Mouse (Mus musculus) T-helper 2 cell (primary cell): ENCODE results near the gene Actn3.
"Not testable (repeated sequence)": the region's sequence is repeated elsewhere in the genome, so short reads cannot be mapped to it uniquely, and the experiment has no call there.

Experiments
- in situ Hi-C: fragments of 300-600 bp; cut with MboI, MseI; formaldehyde crosslinking; loops from one replicate; pipeline ENCODE4 v1.15.1; 2025; ENCODE audit warnings: high pct_unique_total_duplicates

The Actn3 gene

GRCm38 (mm10) chr19:4877785-4878184 lies at the start of gene Actn3:
Gene Actn3, minus strand, starts transcription at chr19:4877909.
- in situ Hi-C loops, result no loop called here

GRCm38 (mm10) chr19:4925121-4925860 lies 47.6 kb upstream of the Actn3 start:
- in situ Hi-C loops, result loop anchor here (5.0 kb wide), 1 partner anchor 38 kb away; no protein-coding TSS in a partner anchor

- in situ Hi-C loops, result no loop called here
Observed at GRCm38 (mm10) chr19:4919652-4920051, 41.9 kb upstream of the Actn3 start.

GRCm38 (mm10) chr19:4916827-4917226 lies 39.1 kb upstream of the Actn3 start:
- in situ Hi-C loops, result no loop called here

GRCm38 (mm10) chr19:4915924-4916603 lies 38.4 kb upstream of the Actn3 start:
- in situ Hi-C loops, result no loop called here

GRCm38 (mm10) chr19:4909376-4909775 lies 31.7 kb upstream of the Actn3 start:
- in situ Hi-C loops, result loop anchor here (5.0 kb wide), 1 partner anchor 33 kb away; the partner anchor contains the start of gene Peli3

- in situ Hi-C loops, result loop anchor here (5.0 kb wide), 1 partner anchor 34 kb away; the partner anchor contains the start of gene Peli3
Observed at GRCm38 (mm10) chr19:4908107-4908506, 30.4 kb upstream of the Actn3 start.

GRCm38 (mm10) chr19:4905979-4906794 lies 28.5 kb upstream of the Actn3 start, which contains the start of gene Bbs1:
Gene Bbs1, minus strand, starts transcription at chr19:4906628.
- in situ Hi-C loops, result loop anchor here (5.0 kb wide), 1 partner anchor 36 kb away; the partner anchor contains the start of gene Peli3

GRCm38 (mm10) chr19:4899888-4900287 lies 22.2 kb upstream of the Actn3 start:
- in situ Hi-C loops, result no loop called here

GRCm38 (mm10) chr19:4898972-4899371 lies 21.3 kb upstream of the Actn3 start:
- in situ Hi-C loops, result no loop called here

GRCm38 (mm10) chr19:4896780-4897520 lies 19.2 kb upstream of the Actn3 start:
- in situ Hi-C loops, result no loop called here

- in situ Hi-C loops, result loop anchor here (5.0 kb wide), 1 partner anchor 66 kb away; no protein-coding TSS in a partner anchor
Observed at GRCm38 (mm10) chr19:4891798-4892197, 14.1 kb upstream of the Actn3 start.

- in situ Hi-C loops, result loop anchor here (5.0 kb wide), 2 partner anchors 38 to 68 kb away; partner anchors contain the start of gene Dpp3
Observed at GRCm38 (mm10) chr19:4889791-4890190, 12.1 kb upstream of the Actn3 start.

GRCm38 (mm10) chr19:4883961-4884360 lies 6.3 kb upstream of the Actn3 start:
- in situ Hi-C loops, result no loop called here

- in situ Hi-C loops, result no loop called here
Observed at GRCm38 (mm10) chr19:4879324-4879703, 1.6 kb upstream of the Actn3 start.

- in situ Hi-C loops, result no loop called here
Observed at GRCm38 (mm10) chr19:4878405-4879323, 955 bp upstream of the Actn3 start, which contains the start of gene Zdhhc24. Gene Zdhhc24, plus strand, starts transcription at chr19:4878668.

GRCm38 (mm10) chr19:4876755-4877154 lies 954 bp downstream of the Actn3 start:
- in situ Hi-C loops, result no loop called here

GRCm38 (mm10) chr19:4876241-4876640 lies 1.5 kb downstream of the Actn3 start:
- in situ Hi-C loops, result no loop called here

- in situ Hi-C loops, result not testable (repeated sequence)
Observed at GRCm38 (mm10) chr19:4874613-4875012, 3.1 kb downstream of the Actn3 start.

- in situ Hi-C loops, result no loop called here
Observed at GRCm38 (mm10) chr19:4865147-4865546, 12.6 kb downstream of the Actn3 start.
